Mouse (Mus musculus) G1E-ER4 (cell line): ENCODE measurements around the gene Rgs1. TPM values are rescaled to one million over a fixed set of nuclear protein-coding genes. Genes with fewer than 3 reads are reported as not detected.

Experiments used
- GATA1 ChIP-seq: IDR thresholded peaks from one replicate; pipeline ENCODE4 v1.8.0; 2012; ENCODE audit warnings: low read length, inconsistent platforms
- polyA plus RNA-seq: library from polyadenylated mRNA; stranded (reverse); fragments of >175 nt; gene quantifications from 2 replicates; pipeline ENCODE4 v1.2.3, GENCODE M21; 2012

The Rgs1 gene
- polyA plus RNA-seq, result 0.63 and 0.72 TPM in 2 replicates

DNA sequence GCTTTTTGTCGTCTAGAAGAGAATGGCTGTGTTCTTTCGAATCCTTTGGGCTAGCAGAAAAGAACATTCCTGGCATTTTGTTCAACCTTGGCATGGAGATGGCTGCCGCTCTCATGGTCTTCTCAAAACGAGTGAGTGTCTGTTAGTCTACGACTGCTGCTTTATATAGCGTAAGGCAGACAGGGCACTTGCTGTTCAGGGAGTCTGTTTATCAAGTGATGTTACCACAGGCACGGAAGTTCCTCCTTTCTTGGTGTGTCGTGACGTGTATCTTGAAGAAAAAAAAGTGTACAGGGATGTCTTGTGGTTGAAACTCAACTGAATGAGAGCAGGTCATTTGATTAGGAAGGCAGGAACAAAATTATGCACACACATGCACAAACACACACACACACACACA lies at the start of gene Rgs1:
Rgs1 (minus strand) TSS at position 320 of the 400 bp plus-strand sequence.
- no peak for TF ChIP-seq GATA1

DNA sequence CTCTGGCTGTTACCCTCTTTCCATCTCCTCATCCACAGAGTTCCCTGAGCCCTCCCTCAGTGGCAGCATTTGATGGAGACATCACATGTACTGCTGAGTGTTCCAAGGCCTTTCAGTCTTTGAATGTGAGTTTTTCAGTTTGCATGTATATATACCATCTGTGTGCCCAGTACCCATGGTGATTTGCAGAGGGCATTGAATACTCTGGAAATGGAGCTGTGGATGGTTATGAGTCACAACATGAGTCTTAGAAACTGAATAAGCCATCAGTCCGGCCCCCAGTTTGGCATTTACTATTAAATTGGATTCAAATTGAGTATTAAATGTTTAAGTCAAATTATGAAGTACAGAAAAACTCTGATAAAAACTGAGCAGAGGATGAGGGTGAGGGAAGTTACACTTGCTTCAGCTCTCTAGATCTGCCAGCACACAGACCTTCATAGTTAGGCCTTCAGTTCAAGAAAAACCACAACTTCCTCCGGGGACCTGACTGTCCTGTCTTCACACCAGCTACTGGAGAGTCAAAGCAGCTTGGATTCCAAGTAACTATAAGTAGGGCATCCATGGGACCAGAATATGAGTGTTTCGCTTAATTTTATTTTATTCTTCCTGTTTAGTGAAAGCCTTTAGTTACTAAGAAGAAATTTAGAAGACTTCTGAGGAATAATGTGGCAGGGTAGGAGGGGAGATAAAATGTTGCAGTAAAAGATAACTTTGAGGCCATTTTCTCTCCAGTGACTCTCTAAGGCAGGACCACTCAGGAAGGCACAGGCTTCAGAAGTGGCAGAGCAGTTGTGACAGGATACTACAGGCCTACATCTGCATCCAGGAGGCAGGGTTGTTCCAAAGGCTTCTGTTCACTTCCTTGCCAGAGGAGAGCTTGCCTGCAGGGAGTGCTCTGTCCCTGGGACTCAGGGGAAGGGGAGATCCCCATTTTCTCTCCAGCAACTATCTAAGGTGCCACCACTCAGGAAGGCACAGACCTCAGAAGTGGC lies 34.3 kb upstream of the Rgs1 start:
- no peak for TF ChIP-seq GATA1

DNA sequence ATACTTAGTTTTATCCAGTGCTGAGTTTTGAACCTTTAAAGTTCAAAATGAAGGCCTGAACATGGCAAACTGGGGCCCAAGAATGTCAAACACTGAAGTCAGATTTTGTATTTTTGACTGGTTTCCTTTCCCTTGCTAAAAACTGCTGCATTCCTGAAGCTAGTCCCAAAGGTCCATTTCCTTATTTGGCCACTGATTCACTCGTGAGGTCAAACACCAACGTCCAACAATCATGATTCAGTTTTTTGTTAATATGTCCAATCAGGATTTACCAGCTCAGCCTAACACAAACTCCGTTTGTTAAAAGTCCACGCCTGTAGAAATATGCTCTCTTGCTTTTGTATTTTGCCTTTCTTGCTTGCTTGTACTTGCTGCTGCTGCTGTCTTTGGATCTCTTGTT lies 31.0 kb upstream of the Rgs1 start:
- no peak for TF ChIP-seq GATA1

DNA sequence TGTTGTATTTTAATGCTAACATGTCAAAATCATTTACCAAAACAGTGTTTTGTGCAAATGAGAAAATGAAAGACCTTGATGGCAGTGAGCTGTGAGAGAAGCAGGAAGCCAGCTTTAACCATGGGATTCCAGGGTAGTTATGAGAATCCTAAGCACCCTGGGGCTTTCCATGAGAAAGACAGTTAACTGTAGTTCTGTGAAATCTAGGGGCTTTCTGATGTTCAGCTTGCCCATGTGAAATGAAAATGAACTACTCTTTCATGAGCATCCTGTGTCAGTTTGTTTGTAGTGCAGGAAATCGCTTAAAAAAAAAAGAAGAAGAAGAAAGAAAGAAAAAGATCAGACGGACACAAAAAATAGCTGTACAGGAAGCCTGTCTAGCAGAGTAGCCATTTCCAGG lies 23.9 kb upstream of the Rgs1 start:
- TF ChIP-seq GATA1, result no peak

- no peak for TF ChIP-seq GATA1
Measured at GRCm38 (mm10) chr1:144269112-144269511, 20.1 kb upstream of the Rgs1 start.

GRCm38 (mm10) chr1:144267471-144268470 lies 18.7 kb upstream of the Rgs1 start:
- no peak for TF ChIP-seq GATA1

DNA sequence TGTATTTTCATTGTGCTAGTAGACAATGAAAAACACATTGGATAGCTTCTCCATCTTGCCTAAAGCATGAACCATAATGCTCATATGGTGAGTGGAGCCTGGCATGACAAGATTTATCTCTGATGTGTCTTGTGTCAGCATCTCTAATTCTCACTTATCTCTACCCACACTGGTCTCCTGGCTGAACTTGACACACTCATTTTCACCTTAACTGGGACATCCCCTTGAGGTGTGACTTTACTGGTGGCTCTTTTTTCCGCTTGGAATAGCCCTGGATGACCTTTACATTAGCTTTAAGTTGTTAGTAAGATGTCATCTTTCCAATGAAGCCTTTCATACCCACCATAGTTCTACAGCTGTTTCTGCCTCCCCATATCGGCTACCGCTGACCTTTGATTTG lies 15.0 kb upstream of the Rgs1 start:
- no peak for TF ChIP-seq GATA1

GRCm38 (mm10) chr1:144262008-144262407 lies 13.0 kb upstream of the Rgs1 start:
- no peak for TF ChIP-seq GATA1

DNA sequence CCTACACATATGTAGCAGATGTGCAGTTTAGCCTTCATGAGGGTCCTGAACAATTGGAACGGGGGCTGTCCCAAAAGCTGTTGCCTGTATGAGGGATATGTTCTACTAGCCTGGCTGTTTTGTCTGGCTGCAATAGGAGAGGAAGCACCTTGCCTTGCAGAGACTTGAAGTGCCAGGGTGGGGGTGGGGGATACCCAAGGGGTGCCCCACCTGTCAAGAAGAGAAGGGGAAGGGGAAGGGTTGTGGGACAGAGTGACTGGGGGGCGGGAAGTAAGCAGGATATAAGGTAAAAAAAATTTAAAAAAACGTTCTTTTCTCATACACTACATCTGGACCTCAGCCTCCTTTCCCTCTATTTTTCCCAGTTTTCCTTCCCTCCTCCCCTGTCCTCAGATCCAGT lies 9.7 kb upstream of the Rgs1 start:
- TF ChIP-seq GATA1, result no peak

DNA sequence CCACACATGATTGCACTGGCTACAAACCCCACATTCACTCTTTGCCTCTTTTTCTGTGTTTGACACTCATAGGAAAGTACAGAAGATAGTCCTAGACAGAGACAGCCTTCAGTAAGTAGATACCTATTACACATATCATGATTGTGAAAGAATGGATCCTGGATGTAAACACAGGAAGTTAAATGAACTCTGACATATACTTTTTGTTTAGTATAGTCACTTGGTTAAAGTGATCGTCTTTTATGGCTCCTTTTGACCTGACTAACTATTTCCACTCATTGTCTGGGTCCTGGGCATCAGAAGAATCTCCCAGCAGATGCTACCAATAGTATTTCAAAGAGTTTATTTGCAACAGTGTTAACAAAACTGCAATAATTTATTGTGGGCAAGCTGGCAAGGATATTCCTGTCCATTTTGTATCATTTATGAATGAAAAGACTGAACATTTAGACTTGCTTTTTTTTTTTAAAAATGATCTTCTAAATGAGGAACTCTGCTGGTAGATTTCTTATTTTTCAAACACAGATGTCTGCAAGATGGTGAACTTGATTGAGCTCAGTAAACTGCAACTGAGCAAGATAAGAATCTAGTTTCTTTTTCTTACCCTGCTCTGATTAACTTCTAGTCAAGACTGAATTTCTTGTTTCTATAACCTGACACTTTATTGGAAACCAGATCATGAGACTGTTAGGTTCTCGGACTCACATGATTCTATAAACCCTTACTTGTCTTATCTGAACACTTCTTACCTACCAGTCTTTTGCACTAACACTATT lies 7.7 kb upstream of the Rgs1 start:
- TF ChIP-seq GATA1, result no peak

- no peak for TF ChIP-seq GATA1
Measured at GRCm38 (mm10) chr1:144248206-144248605, 836 bp downstream of the Rgs1 start.

GRCm38 (mm10) chr1:144247382-144247781 lies 1.7 kb downstream of the Rgs1 start:
- TF ChIP-seq GATA1, result no peak

DNA sequence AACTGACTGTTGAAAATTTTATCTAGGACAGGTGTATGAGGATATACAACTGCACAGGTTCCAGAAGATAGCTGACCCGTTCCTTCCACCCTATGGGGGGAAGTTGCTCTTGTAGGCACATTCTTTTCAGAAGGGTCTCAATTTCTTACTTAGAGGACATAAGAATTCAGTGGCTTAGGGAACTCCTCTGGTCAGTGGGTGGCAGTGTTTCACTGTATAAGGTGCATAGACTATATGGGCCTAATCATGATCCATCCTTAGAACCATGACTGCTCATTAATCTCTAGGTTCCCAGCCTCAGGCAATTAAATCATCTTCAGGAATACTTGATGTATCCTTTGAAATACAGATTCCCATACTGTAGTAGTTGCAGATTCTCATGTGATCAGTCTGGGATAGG lies 5.5 kb downstream of the Rgs1 start:
- TF ChIP-seq GATA1, result no peak

DNA sequence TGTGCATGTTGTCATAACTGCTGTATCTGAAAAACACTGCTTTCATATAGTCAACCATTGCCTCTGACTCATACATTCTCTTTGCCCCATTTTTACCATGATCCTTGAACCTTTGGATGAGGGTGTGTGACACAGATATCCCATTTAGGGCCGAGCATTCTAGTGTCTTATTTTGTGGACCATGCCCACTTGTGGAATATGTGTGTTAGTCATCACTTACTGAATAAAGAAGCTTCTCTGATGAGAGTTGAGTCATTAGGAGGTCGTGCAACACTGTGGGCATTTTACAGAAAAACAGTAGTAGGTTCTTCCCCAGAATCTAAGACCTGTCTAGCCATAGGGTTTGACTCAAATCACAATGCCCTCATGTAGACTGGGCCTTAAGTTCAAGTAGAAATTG lies 9.8 kb downstream of the Rgs1 start:
- TF ChIP-seq GATA1, result no peak

GRCm38 (mm10) chr1:144215230-144215629 lies 33.8 kb downstream of the Rgs1 start:
- TF ChIP-seq GATA1, result no peak
